Mouse (Mus musculus) frontal cortex, postnatal 25 days (tissue): Measurements from ENCODE around the gene Klhdc7b.

ENCODE experiments used
- DNase-seq, 2 experiments: peaks; one replicate each; pipeline ENCODE4 v3.0.0; 2022; ENCODE audit warnings: low spot score in 2 of 2

Gene Klhdc7b

GRCm38 (mm10) chr15:89374801-89375534, 9.7 kb upstream of the Klhdc7b start:
- no peak for DNase-seq

DNA sequence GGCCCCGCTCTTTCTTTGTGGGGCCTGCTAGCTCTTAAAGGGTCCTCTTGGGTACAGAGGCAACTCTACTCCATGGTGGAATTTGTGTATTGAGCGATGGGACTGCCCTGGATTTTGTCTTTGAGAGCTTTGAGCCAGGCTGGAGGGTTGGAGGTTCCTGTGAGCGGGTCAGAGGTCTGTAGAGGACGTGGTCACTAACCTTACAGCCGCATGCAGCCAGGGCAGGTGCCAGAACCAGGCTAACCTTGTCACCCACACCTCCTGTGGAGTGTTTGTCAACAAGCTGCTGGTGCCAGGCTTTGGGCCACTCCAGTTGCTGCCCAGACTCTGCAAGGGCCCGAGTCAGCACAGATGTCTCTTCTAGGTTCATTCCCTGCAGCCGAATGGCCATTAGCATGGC, 8.7 kb upstream of the Klhdc7b start:
- no peak for DNase-seq

DNA sequence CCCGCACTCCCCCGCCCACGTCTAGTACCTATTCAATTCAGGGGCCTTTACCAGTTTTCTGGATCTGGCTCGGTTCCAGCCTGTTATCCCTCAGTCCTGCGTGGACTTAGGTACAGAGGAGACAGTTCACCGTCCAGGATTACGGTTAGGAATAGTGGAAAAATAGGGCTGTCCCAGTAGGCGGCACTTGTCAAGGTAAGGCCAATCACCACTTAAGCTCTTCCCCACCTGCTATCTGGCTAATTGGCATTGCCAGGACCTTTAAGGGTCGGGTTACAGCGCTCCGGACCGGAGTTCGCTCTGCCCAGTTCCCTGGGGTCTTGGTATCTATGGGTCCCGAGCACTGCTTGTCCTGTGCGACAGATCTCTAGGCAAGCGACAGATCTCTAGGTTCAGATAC, 7.8 kb upstream of the Klhdc7b start, which contains the start of gene Tymp:
Gene Tymp (minus strand): TSS at position 83 of the 400 bp plus-strand sequence.
- DNase-seq: no peak

DNA sequence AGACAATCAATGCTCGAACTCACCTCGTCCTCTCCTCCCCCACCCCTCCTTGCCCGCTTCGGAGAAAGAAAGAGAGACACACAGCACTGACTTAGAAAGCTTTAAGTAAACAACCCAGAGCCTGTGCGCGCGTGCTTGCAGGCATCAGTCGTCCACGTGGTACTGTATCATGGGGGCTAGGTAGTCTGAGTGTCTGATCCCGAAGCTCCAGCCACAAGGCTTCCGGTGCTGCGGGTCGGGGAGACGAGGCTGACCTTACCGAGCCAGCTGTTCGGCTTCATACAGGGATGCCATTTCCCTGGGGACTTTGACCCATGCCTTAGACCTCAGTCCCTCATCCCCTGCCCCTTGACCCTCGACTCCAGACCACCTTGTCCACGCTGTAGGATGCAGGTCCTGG, 7.4 kb upstream of the Klhdc7b start:
- DNase-seq: no peak

DNA sequence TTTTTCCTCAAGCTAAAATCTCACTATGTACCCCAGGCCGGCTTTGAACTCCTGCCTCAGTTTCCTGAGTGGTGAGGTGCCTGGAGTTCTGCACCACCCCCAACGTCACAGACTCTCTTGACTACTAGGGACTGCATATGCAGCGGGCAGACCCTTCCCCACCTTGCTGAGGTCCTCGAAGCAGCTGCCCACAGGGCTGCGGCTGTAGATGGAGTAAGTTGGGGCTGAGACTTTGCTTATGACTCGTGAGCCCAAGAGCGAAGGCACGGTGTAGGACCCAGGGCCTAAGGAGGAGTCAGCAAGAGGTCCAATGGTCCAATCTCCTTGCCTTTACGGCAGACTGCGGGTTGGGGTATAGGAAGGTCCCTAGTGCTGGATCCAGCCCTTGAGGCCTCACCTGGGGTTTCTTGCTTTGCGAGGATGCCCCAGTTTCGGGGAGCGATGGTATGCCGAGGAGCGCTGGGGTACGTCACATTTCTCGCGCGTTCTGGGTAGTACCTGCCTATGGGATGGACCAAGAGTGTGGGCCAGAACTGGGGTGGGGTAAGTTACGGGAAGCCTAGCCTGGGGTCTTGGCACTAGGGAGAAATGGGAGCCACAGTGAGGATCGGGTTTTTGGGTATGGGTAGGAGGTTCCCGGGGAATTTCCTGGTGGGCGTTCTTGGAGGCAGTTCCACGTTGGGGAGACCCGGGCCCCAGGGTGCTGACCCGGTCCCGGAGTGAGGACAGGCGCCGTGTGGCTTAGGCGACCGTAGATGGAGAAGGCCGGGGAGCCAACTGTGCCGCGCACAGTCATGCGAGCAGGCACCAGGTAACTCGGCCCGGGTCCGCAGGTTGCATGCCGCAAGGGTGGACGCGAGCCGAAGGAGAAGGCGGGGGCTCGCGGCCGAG, 6.5 kb upstream of the Klhdc7b start:
- no peak for DNase-seq

GRCm38 (mm10) chr15:89378831-89379401, 5.8 kb upstream of the Klhdc7b start, which contains the start of gene Odf3b:
Gene Odf3b (minus strand): TSS chr15:89379282.
- no peak for DNase-seq

GRCm38 (mm10) chr15:89379429-89379828, 5.3 kb upstream of the Klhdc7b start:
- DNase-seq: no peak

GRCm38 (mm10) chr15:89387127-89387526, 2.4 kb downstream of the Klhdc7b start:
- no peak for DNase-seq

DNA sequence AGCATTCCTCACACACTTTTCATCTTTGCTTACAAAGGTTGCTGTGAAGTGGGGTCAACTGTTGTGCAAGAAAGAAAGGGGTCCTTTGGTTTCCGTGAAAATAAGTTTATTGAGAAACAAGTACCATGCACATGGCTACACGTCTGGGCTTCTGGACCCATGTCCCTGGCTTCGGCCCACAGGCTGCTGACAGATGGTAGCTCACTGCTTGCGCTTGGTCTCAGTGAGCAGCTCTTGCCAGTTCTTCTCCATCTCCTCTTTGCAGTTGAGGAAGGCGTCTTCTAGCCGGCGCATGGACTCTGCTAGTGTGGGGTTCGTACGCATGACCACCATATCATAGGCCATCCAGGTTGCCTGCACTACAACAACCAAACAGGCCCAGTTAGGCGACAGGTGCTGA, 5.4 kb downstream of the Klhdc7b start:
- DNase-seq: no peak

- DNase-seq: no peak
Measured at GRCm38 (mm10) chr15:89396883-89397282, 12.2 kb downstream of the Klhdc7b start.

- no peak for DNase-seq
Measured at GRCm38 (mm10) chr15:89398146-89398545, 13.4 kb downstream of the Klhdc7b start.

- no peak for DNase-seq
Measured at GRCm38 (mm10) chr15:89399716-89400115, 15.0 kb downstream of the Klhdc7b start.

- DNase-seq: no peak
Measured at GRCm38 (mm10) chr15:89402471-89402870, 17.8 kb downstream of the Klhdc7b start.

- no peak for DNase-seq
Measured at GRCm38 (mm10) chr15:89404831-89405623, 20.3 kb downstream of the Klhdc7b start.

DNA sequence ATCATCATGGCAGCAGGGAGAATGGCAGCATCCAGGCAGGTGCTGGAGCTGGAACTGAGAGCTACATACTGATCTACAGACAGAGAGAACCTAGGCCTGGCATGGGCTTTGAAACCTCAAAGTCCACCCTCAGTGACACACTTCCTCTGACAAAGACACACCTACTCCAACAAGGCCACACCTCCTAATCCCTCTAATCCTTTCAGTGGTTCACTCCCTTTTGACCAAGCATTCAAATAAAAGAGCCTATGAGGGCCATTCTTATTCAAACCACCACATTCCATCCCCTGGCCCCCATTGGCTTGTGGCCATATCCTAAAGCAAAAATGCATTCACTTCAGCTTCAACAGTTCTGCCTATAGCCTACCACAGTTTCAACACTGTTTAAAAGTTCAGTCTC, 22.0 kb downstream of the Klhdc7b start:
- no peak for DNase-seq

DNA sequence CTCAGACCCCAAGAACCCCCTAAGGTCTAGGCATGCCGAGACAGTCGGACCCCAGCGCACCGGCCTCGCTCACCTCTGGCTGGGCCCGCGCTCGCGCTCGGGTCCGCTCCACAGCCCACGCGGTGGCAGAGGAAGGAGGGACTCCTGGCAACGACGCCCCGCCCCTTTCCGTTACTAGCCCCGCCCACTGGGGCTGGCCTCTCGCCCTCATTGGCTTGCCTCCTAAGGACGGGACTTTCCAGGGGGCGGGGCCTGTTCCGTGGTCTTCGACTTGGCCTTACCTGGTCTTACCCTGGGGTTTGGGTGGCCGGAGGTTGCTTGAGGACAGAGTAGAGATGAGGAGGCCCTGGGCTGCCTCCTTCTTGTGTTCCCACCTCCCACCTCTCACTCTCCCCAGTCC, 25.4 kb downstream of the Klhdc7b start, which contains the start of gene Syce3:
Gene Syce3 (minus strand): TSS at position 386 of the 400 bp plus-strand sequence.
- DNase-seq: no peak

DNA sequence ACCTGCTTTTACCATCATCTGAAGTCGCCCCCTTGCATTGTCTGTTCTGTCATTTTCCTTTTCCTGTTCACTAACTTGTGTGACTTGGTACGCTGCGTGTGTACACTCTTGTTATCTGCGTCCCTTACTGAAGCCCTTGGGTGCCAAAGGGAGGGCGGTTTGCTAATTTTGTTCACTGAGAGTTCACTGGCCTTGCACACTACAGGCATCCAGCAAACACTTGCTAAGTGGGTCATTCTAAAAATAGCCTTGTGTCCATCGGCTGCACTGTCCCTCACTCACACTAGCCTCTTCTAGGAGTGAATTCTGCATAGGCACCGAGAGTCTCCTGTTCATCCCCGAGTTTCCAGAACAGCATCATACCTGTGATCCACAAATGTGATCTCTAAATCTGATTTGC, 30.6 kb downstream of the Klhdc7b start:
- no peak for DNase-seq

DNA sequence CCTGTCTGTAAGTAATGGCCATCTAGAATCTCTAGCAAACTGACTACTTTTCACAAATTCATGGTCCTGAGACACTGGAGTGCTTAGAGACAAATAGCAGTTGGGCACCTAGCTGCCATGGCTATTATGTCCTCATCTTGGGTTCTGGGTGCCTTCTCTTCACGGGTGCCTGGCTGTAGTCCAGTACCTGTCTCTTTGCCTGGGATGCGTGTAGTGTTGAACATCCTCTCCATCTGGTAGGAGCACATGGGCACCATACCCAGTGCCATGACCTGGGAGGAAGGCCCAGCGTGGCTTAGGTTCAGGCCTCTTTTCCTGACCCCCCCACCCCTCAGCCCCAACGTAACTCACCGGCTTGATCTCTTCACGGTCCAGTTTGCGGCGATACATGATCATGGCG, 37.2 kb downstream of the Klhdc7b start:
- no peak for DNase-seq

GRCm38 (mm10) chr15:89424621-89425020, 39.9 kb downstream of the Klhdc7b start:
- DNase-seq: no peak

DNA sequence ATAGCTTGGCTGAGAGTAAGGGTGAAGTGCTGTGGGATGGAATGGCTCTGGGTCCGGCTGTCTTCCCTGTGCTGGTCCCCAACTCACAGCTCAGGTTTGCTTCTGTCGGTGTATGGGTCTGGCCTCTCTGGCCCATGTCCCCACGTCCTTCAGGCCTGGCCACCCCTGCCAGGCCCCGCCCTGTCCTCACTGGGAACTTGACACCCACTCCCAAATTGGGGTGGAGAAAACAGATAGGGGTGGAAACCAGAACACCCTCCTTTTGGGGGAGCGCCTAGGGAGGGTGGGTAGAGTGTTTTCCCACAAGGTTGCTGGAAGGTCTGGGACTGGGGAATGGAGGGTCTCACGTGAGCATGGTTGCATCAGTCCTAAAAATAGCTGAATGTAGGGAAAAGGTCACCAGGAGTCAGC, 41.0 kb downstream of the Klhdc7b start, which contains the start of gene Cpt1b:
Gene Cpt1b (minus strand): TSS at position 153 of the 411 bp plus-strand sequence.
- DNase-seq: no peak

- no peak for DNase-seq
Measured at GRCm38 (mm10) chr15:89426716-89427115, 42.0 kb downstream of the Klhdc7b start.
